Mouse (Mus musculus) monocyte, adult 5-6 weeks (primary cell): ENCODE data around the gene Tmem221. TPM values are rescaled to one million over a fixed set of nuclear protein-coding genes. Genes with fewer than 3 reads are reported as not detected.

Experiments
- ATAC-seq: fragments of 153-309, 156-312 bp; replicated peaks from 2 replicates; pipeline ENCODE4 v1.8.0; 2017; ENCODE audit warnings: mild to moderate bottlenecking; ENCODE audit not compliant: low TSS enrichment, insufficient number of reproducible peaks, severe bottlenecking, poor library complexity, low FRiP score
- total RNA-seq: library from RNA; stranded (forward); fragments of 200-1000, 200-491, 200-594 nt; gene quantifications from 3 replicates; pipeline ENCODE4 v1.2.3, GENCODE M21; 2017

Tmem221 gene
- 0.29 TPM in 1 of 3 replicates, not detected in the others for total RNA-seq

DNA sequence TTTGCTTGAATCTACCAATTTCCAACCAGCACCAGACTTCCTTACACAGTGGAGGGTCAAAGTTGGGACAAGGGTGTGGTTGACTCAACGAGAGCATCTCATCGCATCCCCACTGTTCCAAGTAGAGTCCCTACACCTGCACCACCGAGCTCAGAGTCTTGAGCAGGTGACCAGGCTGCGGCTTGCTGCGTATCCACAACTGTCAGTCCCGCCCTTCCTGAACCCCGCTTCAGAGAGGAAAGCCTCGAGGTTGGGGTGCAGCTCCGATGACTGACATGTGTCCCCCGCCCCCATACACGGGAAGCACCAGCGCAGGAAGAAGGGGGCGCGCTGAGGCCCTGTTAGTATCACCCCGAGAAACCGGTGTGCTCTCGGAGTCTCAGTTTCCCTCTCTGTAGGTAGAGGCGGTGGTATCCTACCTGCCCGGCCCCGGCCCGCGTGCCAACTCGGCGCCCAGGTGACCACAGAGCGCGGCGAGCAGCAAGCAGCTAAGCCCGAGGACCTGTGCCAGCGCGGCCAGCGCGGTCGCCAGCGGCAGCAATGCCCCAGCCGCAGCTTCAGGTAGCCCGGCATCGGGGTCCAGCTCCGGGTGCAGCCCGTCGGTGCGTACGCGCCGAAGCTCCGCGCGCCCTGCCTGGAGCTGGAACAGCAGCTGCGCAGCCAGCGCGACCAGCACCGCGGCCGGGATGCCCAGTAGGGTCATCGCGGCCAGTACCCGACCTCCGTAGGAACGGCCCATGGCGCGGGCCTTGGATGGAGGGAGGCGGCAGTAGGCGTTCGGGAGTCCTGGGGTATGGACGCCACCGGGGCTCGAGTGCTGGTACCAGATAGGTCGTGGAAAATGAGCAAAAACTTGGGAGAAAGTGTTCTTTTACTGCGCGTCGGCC, at the start of gene Tmem221:
Tmem221 (minus strand) TSS at position 801 of the 887 bp plus-strand sequence.
- ATAC-seq, result no peak

GRCm38 (mm10) chr8:71604021-71604420, 45.4 kb upstream of the Tmem221 start:
- no peak for ATAC-seq

GRCm38 (mm10) chr8:71602666-71603334, 44.1 kb upstream of the Tmem221 start:
- no peak for ATAC-seq

DNA sequence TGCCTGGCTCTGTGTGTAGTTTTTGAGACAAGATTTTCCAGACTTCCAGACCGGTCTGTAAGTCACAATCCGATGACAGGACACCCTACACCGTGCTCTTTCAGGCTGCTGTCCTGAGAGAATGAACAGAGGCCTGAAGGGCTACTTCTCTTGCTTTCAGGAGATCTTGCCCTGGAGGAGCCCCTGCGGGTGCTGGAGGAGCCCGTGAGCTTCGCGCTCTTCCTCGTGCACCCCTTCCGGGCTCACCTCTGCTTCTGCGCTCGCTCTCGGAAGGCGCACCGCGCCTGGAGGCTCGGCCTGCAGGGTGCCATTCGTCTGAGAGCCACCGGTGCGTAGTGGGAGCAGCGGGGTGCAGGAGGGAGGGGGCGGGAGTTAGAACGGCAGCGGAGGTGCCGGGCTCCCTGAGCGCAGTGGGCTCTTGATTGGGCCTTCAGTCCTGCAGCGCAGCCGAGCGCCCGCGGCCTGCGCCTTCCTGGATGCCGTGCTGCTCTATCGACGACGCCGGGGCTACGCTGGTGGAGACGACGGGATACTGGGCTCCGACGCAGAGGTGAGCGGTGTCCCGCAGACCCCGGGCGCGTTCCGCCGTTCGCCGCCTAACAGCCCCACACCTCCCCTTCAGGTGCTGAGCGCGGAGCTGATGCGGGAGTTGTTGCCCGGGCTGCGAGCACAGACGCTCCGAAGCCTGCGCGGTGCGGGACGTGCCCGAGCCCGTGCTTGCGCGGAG, 43.4 kb upstream of the Tmem221 start:
- no peak for ATAC-seq

GRCm38 (mm10) chr8:71598841-71599240, 40.2 kb upstream of the Tmem221 start:
- no peak for ATAC-seq

DNA sequence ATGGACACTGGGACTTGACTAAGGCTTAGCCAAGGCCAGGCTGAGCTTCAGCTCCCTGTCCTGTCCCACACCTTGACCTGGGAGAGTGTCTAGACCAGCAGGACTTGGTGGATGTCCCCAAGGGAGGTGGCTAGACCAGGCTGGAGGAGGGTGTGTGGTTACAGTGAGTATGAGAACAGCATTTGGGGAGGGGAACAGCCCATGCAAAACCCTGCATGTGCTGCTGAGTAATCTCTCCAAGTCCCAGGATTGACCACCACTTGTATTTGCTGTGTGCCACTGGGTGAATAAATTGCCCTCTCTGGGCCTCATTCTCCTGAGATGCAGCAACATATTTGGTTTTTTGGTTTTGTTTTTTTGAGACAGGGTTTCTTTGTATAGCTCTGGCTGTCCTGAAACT, 39.7 kb upstream of the Tmem221 start:
- ATAC-seq, result no peak

DNA sequence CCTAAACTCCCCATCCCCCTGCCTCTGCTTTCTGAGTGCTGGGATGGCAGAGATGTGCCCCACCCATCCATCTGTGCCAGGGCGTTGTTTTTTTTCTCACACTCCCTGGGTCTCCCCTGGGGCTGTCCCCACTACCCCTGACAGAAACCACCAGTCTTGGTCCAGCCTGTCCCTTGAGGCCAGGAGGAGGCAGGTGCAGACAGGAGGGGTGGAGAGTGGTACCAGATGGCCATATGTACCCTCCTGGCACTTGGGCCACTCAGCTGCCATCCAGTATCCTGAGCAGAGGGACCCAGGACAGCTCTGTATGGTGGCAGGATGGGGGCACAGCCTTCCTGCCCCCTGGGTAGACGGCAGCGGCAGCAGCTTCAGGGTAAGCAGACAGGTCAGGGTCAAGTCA, 38.8 kb upstream of the Tmem221 start, which contains the start of gene Fam129c:
Fam129c (plus strand) TSS at position 198 of the 400 bp plus-strand sequence.
- no peak for ATAC-seq

DNA sequence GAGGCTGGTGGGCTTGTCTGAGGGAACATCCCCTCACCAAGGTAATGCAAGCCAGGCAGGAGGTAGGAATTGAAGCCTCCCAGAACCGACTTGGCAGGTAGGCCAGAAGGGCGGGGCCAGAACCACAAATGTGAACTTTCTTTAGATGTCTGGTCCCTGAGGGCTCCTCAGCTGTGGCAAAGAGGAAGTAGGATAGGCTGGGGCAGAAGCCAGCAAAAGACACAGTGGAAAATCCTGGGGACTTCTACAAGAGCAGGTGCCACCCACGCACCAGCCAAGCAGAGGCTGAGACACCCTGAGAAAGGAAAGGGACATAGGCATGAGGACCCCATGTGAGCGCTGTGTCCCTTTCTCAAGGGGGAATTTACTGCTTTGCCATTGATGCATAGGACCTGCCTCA, 38.1 kb upstream of the Tmem221 start:
- ATAC-seq, result no peak

DNA sequence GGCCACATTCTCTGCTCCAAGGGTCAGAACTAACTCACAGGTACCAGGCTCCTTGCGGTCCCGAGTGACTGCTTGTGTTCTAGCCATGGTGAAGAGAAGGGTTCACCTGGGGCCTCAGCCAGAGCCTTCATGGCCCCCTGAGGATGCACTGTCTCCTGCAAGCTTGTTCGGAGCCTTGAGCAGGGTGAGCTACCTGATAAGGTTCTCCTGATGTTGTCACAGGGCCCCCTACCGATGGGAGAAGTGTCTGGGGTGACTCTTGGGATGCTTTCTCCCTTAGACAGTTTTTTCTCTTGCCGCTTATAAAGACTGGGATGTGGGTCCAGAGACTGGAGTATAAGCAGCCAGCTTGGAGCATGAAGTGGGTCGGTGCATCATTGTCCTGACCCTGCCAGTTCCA, 37.7 kb upstream of the Tmem221 start:
- no peak for ATAC-seq

DNA sequence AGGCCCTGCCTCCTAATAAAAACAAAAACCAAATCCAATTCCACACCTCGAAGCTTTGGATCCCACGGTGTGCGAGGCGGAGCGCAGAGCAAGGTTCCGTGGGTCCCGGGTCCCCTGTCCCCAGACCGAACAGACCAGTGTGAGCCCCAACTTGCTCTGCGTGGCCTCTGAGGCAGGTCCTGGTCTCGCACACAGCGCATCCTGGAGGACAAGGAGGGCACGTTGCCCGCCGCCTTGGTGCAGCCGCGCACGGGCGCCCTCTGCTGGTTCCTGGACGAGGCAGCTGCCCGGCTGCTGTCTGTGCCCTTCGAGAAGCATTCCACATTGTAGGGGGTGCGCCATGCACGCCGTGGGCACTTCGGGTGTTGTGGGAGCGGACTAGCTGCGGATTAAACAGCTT, 37.2 kb upstream of the Tmem221 start:
- ATAC-seq, result peak; percentile 33; the same call in 1 of the 2 replicates

- no peak for ATAC-seq
These were observed 35.7 kb upstream of the Tmem221 start for GRCm38 (mm10) chr8:71594324-71594722.

DNA sequence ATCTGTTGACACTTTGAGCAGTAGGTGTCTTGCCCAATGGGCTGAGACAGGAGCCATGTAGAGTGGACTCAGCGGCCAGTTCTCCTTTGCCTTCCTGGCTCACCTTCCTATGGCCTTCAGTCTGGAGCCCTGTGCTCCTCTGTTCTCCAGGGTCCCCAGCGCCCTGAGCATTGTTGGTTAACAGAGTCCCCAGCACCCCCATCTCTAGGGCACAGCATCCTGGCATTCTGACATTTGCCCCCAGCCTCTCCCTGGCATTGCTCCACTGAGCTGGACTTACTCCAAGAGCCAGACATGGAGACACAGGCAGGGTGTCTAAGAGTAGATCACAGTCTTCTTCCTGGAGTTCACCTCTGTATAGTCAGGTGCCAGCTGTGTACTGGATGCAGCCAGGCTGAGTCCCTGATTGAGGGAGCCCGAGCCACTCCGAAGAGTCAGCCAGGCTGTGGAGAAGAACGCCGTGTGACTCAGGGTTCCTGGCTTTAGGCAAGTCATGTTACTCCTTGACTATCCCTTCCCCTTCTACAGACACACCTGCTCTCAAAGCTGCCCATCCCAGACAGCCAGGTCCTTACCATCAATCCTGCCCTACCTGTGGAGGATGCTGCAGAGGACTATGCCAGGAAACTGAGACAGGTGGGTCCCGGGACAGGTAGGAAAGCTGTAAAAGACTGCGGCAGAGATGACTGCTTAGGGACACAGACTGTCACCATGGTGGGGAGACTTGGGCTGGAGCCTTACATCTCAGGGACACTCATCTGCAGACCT, 35.1 kb upstream of the Tmem221 start:
- no peak for ATAC-seq

DNA sequence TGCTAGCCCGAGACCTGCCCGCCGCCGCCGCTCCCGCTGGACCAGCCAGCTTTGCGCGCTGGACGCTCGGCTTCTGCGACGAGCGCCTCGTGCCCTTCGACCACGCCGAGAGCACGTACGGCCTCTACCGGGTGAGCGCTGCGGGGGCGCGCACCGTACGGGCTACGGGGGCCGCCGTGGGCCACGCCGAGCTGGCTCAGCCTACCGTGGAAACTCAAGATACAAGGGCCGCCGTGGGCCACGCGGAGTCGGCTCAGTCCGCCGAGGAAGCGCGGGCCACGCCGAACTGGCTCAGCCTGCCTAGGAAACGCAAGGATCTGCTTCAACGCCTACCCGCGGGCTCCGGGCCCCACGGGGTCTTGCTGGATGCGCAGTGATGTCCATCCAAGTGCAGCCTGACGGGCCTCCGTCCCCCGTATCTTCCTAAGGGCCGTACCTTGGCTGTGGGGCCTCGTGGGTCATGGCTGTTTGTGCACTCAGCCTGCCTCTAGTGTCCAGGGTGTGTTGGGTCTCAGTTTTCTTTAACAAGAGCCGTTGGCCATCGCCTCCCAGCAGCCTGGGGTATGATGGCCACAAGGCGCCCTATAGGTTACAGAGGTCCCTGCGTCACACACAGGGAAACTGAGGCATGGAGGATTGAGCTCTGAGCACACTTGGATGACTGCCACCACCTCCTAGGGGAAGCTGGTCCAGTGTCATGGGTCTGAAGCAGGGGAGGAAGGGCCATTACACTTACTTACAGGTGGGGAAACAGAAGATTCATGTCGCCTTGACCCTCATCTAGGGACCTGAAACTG, 33.9 kb upstream of the Tmem221 start:
- no peak for ATAC-seq

DNA sequence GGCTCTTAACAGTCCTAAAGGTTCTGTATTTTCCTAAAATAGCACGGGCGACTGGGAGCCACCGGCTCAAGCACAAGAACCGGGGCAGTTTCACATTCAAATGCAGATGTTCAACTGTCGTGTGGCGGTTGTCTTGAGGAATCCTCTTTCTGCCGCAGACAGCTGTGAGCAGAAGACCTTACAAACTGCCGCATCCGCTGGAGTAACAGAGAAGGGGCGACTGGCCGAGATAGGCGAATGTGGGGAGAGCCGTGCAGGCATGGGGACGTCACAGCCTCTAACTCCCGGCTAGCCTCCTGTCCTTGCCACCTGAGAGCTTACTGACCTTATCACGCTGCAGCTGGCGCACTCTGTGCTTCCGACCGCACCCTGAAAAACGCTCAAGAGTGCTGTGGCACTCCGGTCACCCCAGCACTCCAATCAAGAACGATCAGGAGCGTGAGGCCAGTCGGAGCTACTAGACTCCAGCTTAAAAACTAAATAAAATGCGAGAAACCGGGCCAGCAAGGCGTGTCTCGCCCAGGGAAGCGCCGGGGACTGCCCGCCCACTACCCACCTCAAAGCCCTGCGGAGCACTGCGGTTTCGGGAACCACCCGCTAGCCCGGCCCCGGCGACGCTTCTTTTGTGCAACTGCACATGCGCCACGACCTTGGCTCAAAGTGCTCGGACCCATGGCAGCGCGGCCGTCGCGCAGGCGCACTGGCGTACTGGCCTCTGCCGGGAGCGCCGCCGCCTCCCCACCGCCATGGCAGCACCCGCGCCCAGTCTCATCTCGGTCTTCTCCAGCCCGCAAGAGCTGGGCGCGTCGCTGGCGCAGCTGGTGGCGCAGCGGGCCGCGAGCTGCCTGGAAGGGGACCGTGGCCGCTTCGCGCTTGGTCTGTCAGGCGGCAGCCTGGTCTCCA, 33.1 kb upstream of the Tmem221 start, which contains the start of gene Pgls:
Pgls (plus strand) TSS at position 706 of the 903 bp plus-strand sequence.
- peak; percentile 51 for ATAC-seq

GRCm38 (mm10) chr8:71591017-71591416, 32.3 kb upstream of the Tmem221 start:
- ATAC-seq, result no peak

DNA sequence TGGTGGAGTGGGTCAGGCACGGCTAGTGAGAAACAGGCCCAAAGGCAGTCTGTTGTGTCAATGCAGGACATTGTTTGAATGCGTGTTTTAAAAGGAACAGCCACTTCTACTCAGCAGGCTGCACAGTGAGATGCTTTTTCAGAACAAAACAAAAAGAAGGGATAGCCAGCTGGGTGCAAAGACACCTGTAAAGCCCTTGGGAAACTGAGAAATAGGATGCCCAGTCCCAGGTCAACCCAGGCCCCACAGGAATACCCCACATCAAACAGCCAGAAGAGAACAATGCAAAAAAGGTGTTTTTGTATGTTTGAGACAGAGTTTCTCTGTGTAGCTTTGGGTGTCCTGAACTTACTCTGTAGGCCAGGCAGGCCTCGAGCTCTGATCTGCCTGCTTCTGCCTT, 30.1 kb upstream of the Tmem221 start:
- ATAC-seq, result no peak

DNA sequence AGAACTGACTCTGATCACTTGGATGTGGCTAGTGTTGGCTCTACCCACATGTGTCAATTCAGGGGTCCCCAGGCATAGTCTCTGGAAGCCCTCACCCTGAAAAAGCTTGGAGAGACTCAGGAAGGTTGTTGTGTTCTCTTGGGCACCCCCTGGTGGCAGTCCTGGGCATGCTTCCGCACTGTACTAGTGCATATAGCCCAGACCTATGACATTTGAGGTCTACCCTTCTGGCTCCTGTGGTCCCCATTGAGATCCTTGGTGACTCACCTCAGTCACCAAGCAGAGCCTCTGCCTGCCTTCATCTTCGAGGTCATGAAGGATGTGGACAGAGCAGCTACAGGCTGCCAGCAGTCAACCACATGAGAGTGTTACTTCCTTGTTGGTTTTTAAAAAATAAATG, 28.2 kb upstream of the Tmem221 start:
- peak; percentile 35 for ATAC-seq
